Mouse (Mus musculus) heart, postnatal 36 days (tissue): ENCODE results near the gene Mbd3. TPM values are rescaled to one million over a fixed set of nuclear protein-coding genes. Genes with fewer than 3 reads are reported as not detected.

Source experiments
- DNase-seq, 2 experiments: peaks; one replicate each; pipeline ENCODE4 v3.0.0; 2021 to 2022
- intact Hi-C: fragments of 180-260 bp; cut with DNase I; formaldehyde crosslinking; loops from one replicate; pipeline ENCODE4 v1.15.1; 2025
- total RNA-seq, 2 experiments: library from RNA; stranded (reverse); gene quantifications; 2 replicates each; pipeline ENCODE4 v1.2.3; 2021

Gene Mbd3
- 10 to 100 TPM; 82.1 to 82.2 TPM for total RNA-seq

GRCm38 (mm10) chr10:80399191-80399972, at the start of gene Mbd3:
Mbd3 (minus strand) TSS chr10:80399550.
- intact Hi-C loops, result no loop called here
- DNase-seq, result peak; percentile 99

GRCm38 (mm10) chr10:80445898-80446601, 46.7 kb upstream of the Mbd3 start:
- intact Hi-C loops, result loop anchor here (1.0 kb wide), 1 partner anchor 63 kb away; no protein-coding TSS in a partner anchor
- DNase-seq, result peak; percentile 78 to 85

- intact Hi-C loops, result no loop called here
- DNase-seq, result no peak
These were observed 45.7 kb upstream of the Mbd3 start for GRCm38 (mm10) chr10:80445052-80445451.

GRCm38 (mm10) chr10:80444339-80445045, 45.1 kb upstream of the Mbd3 start:
- intact Hi-C loops, result no loop called here
- no peak for DNase-seq

- intact Hi-C loops, result no loop called here
- DNase-seq, result no peak
These were observed 44.4 kb upstream of the Mbd3 start for GRCm38 (mm10) chr10:80443575-80444278.

- intact Hi-C loops, result no loop called here
- no peak for DNase-seq
These were observed 43.6 kb upstream of the Mbd3 start for GRCm38 (mm10) chr10:80442989-80443388.

- no peak for DNase-seq
- intact Hi-C loops, result no loop called here
These were observed 42.2 kb upstream of the Mbd3 start for GRCm38 (mm10) chr10:80441598-80441997.

- intact Hi-C loops, result no loop called here
- no peak for DNase-seq
These were observed 40.7 kb upstream of the Mbd3 start for GRCm38 (mm10) chr10:80440031-80440430.

GRCm38 (mm10) chr10:80437973-80438372, 38.6 kb upstream of the Mbd3 start:
- intact Hi-C loops, result loop anchor here (10.0 kb wide), 1 partner anchor 267 kb away; the partner anchor contains the start of genes Izumo4 and Mob3a
- no peak for DNase-seq

GRCm38 (mm10) chr10:80436276-80436675, 36.9 kb upstream of the Mbd3 start:
- DNase-seq, result no peak

GRCm38 (mm10) chr10:80435764-80436163, 36.4 kb upstream of the Mbd3 start:
- DNase-seq, result no peak
- intact Hi-C loops, result loop anchor here (10.0 kb wide), 1 partner anchor 269 kb away; the partner anchor contains the start of genes Izumo4 and Mob3a

More at GRCm38 (mm10) chr10:80436276-80436675, 36.9 kb upstream of the Mbd3 start:
- intact Hi-C loops, result loop anchor here (10.0 kb wide), 1 partner anchor 269 kb away; the partner anchor contains the start of genes Izumo4 and Mob3a

GRCm38 (mm10) chr10:80434823-80435222, 35.5 kb upstream of the Mbd3 start:
- DNase-seq, result no peak
- intact Hi-C loops, result loop anchor here (5.0 to 10.0 kb wide), 2 partner anchors 48 to 270 kb away; partner anchors contain the start of genes Izumo4, Mex3d and Mob3a

GRCm38 (mm10) chr10:80434233-80434592, 34.9 kb upstream of the Mbd3 start:
- intact Hi-C loops, result loop anchor here (5.0 to 10.0 kb wide), 2 partner anchors 47 to 271 kb away; partner anchors contain the start of genes Izumo4, Mex3d and Mob3a

GRCm38 (mm10) chr10:80433513-80434232, 34.3 kb upstream of the Mbd3 start, which contains the start of gene Tcf3:
Tcf3 (minus strand) TSS chr10:80433647.
- DNase-seq, result peak; percentile 94 to 97
- intact Hi-C loops, result loop anchor here (2.0 to 10.0 kb wide), 3 partner anchors 27 to 271 kb away; partner anchors contain the start of genes Izumo4, Mex3d, Mob3a and Uqcr11

More at GRCm38 (mm10) chr10:80434233-80434592, 34.9 kb upstream of the Mbd3 start:
- no peak for DNase-seq

GRCm38 (mm10) chr10:80432936-80433512, 33.7 kb upstream of the Mbd3 start:
- intact Hi-C loops, result loop anchor here (2.0 to 10.0 kb wide), 3 partner anchors 26 to 272 kb away; partner anchors contain the start of genes Izumo4, Mex3d, Mob3a and Uqcr11
- DNase-seq, result peak; percentile 26 to 31

- intact Hi-C loops, result loop anchor here (2.0 to 10.0 kb wide), 3 partner anchors 26 to 272 kb away; partner anchors contain the start of genes Izumo4, Mex3d, Mob3a and Uqcr11
- DNase-seq, result no peak
These were observed 33.0 kb upstream of the Mbd3 start for GRCm38 (mm10) chr10:80432387-80432785.

- no peak for DNase-seq
- intact Hi-C loops, result loop anchor here (2.0 to 10.0 kb wide), 3 partner anchors 25 to 273 kb away; partner anchors contain the start of genes Izumo4, Mex3d, Mob3a and Uqcr11
These were observed 32.4 kb upstream of the Mbd3 start for GRCm38 (mm10) chr10:80431570-80432386.
